Mouse (Mus musculus) testis, postnatal 14 days (tissue): ENCODE measurements at regions not wholly inside any gene's neighbourhood (a gene's known extent, or its start where the extent isn't known, plus 50 kb on each side); places are given as distances from the start of the nearest gene placed in this dataset.

Source experiments
- DNase-seq: peaks from one replicate; pipeline ENCODE4 v3.0.0; 2021; ENCODE audit warnings: low spot score

DNA sequence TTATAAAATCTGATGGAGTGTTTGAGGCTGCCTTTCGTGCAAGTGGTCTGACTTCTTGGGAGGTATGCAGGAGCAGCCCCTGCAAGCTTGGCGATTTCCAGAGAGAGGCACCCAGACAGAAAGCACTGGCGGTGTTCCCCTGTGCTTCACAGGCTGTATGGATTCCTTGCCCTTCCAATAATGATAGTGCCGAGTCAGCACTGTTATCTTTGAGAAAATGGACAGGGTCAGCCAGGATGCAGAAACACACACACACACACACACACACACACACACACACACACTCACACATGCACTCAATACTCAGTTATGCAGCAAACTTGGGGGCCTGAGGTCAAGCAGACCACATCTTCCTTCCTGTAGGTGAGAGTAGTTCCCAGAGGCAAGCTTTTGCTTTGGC is 305.7 kb downstream of the Gadd45g start:
- no peak for DNase-seq

DNA sequence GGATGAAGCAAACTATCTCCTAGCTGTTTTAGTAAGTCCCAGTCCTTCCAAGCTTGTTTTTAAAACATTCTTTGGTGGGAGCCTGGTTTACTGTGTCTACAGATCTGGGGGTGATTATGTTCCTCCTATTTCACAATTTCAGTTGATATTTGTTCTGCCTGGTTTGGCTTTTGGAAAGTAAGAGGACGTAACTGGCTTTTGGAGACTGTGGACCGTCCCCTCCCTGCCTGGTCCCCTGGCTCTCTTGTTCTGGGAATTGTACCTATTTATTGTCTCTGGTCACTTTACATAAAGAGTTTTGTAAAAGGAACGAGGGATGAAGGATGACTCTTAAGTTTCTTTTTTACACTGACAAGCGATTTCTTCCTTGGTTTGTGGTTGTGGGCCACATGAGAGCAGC is 306.6 kb downstream of the Gadd45g start:
- no peak for DNase-seq

DNA sequence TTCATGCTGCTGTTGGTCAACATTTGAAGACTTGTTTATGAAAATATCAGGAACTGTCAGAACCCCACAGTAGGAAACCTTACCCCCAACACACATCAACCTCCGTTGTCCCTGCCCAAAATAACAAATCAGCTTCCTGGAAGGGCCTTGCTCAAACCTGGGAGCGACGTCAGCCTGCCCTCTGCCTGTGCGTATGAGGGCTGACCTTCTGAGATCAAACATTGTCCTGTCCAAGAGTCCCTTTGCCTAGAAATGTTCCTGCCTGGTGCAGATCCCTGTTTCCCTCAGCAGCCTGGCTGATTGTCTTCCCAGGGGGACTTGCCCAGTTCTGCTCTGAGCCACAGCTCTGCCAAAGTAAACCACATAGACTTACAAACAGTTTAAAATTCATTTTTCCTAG is 307.1 kb downstream of the Gadd45g start:
- no peak for DNase-seq

DNA sequence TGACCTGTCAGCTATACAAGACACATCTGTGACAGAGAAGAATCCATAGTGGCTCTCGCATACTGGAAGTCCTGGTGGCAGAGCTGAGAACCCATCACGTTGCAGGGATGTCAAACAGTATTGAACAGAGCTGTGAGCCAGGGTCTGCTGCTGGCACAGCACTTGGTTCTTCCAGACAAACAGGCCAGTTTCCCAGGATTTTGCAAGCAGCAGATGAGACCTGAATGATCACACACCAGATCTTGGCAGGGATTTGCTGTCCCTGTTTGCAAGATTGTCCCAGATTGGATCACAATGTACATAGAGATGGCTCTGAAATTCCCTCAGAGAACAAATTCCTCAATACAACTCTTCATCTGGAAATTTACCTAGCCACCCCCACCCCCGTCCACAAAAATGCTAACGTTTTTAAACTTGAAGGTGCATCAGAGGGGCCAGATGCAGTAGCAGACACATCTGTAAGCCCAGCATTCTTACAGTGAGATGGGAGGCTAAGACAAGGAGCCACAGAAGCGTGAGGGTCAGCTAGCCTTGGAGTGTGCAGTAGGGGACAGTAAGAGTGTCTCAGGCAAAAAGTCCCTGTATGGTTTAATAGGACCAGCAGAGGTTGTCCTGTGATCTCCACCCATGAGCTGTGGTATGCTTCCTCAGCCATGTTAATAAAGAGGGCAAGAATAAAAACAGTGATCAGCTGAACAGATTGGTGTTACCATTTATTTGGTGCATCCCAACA is 307.8 kb downstream of the Gadd45g start:
- no peak for DNase-seq

DNA sequence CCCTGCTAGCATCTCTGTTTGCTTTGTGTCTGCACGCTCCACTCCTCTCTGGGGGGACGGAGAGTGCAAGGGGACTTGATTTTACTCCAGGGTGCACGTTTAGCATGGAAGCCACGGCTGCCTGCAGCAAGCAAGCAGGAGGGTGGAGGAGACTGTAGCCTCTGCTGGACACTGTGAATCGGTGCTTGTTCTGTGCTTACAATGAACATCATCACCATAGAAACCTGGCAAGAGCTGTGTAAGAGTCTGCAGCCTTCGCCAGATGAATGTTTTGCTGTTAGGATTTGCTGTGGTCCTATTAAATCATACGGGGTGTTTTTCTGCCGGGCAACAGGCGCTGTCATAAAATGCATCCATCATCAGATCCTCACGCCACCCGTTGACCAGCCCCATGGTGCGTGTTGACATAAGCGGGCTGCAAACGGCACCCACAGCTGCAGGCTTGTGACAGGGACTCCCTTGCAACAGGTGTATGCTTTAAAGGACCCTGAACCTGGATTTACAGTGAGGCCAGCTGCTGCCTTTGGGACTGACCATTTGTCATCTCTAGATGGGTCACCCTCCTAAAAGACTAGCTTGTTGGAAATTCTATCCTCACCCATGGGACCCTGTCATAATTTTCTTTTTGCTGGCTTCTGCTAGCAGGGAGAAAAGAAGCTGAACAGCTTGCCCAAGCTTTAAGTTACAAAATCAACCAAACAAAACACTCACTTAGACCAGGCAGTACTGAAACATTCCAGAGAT is 308.5 kb downstream of the Gadd45g start:
- no peak for DNase-seq

DNA sequence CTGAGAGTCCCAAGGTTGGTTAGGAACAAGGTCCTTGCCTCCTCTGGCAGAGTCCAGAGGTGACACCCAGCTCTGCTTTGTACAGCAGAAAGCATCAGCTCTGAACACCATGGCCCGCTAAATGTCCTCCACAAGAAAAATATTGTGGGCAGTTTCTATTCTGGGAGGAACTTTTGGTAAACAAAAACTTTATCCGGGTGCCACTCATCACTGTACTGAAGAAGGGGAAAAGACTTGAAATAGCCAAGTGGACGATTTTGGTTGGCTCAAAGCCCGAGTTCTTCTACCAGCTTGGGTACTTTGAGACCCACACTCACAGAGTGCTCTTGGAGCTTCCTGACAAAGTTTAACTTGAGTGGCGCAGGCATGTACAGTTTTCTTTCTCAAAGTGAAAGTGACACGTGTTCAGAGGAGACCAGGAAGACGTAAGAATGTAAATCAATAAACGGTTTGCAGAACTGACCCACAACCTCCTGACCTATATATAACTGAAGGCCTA is 309.2 kb downstream of the Gadd45g start:
- DNase-seq: no peak

DNA sequence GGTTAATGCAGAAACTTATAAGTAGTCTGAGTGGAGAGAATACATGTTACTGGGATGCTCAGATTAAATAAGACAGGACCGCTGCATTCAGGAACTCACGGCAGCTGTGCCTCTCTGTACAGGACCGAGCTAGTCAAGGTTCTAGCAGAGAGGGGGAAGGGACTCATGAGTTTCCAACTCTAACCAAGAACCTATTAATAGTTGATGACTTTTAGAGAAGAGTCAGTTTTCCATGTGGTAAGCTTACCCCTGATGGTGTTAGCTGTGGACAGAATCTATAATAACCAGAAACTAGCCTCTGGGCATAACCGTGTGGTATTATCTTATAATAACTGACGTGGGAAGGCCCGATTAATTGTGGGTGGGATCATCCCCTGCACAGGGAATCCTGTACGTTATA is 316.2 kb downstream of the Gadd45g start:
- DNase-seq: no peak

DNA sequence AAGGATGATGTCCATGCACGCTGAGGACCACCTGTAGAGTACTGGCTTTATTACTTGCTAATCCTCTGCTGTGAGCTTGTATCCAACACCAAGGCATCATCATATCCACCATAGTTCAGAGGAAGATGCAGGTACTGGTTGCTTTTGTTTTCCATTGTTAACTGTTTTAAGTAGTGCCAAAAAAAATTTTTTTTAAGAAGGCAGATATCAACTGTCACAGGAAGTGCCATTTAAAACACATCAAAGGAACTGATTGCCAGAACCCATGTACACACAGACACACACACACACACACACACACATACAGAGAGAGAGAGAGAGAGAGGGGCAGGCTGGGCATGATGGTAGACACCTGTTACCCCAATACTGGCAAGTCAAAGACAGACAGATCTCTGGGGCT is 319.1 kb downstream of the Gadd45g start:
- DNase-seq: no peak

DNA sequence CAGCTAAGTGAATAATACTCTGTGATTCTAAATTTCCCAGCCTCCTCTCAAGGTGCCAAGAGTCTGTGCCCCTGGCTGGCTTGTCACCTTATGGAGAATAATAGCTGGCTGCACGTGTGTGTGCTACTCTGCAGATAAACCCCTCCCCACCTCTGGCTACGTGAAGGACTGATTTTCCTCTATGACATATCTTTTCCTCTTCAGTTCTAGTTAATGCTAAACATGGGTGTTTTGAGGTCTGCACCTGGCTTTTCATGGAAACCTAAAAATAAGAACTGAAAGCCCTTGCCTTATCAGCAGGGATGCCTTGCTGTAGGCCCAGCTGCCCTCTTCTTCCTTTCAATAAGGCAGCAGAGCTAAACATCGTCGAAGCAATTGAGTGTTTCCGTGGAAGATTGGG is 321.5 kb downstream of the Gadd45g start:
- DNase-seq: no peak

DNA sequence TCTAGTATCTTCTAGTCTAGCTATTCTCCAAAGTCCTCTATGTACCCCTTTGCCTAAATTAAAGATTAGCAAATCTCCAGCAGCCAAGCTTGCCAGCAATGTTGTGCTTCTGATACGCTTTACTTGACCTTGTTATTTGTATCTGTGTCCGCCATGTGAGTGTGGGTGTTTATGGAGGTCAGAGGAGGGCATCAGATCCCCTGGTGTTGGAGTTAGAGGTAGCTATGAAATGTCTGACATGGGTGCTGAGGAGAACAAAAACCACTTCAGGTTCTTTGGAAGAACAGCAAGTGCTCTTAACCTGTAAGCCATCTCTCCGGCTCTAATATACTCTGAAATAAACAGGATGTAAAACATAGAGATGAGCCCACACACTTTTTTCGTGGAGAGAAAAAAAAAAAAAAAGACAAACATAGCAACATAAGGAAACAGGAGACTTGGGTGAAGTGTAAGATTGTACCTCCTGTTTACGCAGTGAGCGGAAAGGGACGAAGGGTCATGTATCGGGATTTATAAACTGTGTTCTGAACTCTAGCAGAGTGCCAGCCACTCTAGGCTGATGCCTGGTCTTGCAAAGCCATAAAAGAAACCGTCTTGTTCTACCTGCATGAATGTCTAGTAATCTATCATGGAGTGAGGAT is 326.3 kb downstream of the Gadd45g start:
- no peak for DNase-seq

DNA sequence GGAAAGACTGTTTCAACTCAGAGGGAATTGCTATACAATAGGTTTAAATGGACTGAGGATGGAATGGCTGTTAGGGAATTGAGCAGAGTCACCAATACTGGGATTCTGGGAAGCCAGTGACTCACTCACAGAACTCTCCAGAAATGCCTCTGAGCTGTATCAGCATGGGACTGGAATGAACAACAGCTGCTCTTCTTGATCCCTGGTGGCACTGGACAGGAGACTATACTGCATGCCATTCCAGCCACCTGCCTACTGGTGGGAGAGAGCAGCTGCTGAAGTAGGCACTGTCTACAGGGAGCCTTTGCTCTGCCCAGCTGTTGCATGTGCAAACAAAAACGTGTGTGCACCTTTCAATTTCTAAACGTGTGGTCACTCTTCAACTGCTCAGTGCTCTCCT is 329.2 kb downstream of the Gadd45g start:
- no peak for DNase-seq

DNA sequence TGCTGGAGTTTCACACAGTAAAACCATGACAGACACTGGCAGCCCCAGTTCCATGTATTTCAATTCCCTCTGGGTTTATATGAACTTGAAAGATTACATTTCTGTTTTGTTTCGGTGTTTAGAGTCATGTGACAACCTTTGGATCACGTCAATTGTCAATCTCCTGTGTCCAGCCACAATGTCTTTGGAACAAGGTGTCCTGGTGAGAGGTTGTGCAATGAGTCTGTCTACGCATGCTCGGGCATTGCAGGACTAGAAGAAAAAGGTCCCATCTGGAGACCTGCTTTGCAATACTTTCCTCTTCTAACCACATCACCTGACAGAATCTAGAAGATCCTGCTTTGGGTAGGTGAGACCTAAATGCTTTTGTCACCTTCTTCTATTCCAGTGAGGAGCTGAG is 333.5 kb downstream of the Gadd45g start:
- no peak for DNase-seq

DNA sequence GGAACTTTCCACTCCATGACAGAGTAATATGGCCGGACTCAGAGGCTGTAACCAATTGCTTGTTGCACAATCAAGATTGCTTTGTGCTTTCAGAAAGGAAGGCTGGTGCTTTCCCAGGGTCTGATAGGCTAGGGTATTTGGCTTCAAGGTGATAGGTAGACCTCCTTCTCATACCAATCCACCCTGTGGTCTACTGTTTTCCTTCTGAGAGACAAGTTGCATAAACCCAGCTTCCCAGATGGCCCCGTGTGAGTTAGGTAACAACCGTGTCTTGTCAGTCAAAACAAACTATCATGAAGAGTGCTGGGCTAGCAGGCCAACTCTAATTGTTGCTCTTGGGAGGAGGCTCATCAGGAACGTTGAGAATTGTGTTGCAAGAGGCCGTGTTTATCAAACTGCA is 337.2 kb downstream of the Gadd45g start:
- no peak for DNase-seq

DNA sequence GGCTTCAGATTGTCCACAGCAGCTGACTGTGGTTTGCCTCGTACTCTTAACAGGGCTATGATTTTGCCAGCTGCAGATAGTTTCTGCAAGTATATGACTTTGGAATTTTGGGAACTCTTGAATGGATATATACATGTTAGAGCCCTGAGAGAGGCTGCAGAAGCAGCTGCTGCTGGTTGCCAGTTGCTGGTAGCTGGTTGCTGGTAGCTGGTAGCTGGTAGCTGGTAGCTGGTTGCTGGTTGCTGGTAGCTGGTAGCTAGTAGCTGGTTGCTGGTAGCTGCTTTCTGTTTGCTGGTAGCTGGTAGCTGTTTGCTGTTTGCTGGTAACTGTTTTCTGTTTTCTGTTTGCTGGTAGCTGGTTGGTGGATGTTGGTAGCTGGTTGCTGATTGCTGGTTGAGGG is 339.1 kb downstream of the Gadd45g start:
- DNase-seq: no peak

DNA sequence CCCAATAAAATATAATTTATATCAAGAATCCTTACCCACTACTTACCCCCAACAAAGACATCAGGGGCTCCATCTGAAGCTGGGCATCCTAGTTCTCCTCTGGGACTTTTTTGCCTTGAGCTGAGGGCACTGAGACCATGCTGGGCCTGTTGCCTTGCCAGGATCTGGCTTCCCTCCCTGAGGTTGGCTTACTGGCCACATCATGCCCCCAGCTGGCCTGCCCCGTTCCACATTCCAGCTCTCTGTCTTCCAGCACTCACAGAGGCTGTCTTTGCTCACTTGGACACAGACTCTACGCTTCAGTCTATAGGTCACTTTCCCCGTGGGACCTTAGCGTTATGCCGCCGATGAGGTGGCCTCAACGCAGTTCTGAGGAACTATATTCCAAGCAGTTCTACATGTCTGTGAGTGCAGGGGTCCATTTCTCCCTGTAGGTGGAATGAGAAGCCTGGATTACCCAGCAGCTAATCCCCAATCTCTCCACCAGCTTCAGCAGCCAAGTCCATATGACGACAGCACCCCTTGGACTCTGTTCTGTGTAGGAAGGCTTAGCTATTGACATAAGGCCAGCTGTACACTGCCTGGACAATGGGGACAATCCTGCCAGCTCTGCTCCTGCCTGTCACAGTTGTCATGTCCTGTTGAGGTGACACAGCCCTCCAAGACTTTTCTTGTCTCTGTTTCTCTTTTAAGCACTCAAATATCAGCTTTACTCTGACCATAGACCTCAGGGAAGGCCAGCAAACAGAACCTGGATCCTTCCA is 341.5 kb downstream of the Gadd45g start:
- no peak for DNase-seq

DNA sequence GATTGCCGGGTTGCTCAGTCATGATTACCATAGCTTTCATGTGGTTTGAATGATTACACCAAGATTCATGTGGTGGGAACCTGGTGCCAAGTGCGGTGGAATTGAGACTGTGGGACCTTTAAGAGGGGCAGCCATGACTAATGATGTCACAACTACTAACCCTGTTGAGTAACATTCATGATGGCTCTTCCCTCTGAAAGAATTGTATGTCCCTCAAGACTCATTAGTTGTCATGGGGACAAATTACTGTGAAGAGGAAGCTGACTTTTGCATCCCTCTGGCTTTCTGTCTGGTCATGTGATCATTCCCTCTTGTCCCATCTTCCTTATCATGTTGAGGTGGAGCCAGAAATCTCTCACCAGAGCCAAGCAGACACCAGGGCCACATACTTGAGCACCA is 342.1 kb downstream of the Gadd45g start:
- no peak for DNase-seq

DNA sequence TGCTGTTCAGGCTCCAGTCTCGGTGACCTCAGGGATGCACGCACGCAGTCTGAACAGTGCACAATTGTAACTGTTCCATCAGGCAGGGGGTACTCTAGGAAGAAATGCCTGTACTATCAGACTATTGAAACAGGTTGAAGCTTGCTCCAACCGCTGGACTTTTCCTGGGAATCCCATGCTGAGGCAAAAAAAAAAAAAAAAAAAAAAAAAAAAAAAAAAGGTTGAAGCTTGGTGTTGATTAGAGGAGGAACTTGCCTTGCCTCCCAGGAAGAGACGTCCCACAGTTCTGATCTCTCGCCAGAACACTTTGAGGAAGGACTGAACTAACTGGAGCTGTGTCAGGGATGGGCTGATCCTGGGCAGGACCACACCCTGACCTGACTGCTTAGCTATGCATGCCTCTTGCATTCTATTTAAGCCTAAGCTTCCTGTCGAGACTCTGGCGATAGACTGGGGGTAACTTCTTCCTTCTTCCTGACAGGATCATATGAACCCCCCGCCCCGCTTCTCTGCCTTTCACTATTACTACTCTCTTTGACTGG is 341.6 kb downstream of the Diras2 start:
- DNase-seq: no peak

DNA sequence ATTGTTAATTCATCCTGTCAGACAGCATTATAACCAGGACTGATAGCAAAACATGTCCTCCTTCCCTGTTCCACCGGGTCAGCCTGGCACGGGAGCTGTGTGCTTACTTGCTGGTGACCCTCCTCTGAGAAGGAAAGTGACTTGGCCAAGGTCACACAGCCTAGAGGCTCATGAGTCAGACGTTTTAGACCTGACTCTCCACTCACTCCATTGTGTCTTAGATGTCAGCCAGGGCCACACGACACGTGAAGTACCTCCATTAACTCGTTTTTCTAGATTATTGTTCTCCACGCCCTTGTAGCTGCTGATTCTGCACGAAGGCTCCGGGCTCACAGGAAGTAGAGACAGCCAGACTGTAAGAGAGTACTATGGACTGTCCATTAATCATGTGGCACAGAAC is 340.8 kb downstream of the Diras2 start:
- no peak for DNase-seq

DNA sequence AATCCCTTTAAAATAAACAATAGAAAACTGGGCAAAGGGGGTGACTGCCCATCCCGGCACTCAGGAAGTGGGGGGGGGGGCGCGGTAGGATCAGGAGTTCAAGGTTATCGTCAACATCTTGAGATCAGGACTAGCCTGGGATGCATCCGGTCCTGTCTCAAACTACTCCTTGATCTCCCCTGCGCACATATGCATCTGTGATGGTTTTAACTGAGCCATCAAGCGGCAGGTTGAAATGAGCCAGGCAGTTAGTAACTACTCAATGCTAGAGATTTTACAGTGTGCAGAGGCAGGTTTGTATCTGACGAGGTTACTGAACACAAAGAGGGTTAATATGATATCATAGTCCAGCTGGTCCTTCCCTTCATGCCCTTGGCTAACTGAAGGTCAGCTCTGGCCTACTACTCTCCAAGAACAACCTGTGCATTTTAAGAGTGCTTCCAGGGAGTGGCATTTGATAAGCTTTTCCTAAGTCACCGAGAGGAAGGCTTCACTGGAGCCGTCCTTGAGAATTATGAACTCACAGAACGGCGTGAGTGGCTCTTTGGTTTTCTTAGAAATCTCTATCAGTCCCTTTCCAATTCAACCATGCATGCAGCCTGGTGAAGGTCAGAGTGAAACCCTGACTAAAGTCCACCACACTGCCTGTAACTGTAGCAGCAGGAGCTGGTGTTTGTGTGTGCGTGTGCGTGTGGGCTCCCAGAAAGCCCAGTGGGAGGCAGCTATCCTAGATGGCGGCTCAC is 340.1 kb downstream of the Diras2 start:
- DNase-seq: no peak

DNA sequence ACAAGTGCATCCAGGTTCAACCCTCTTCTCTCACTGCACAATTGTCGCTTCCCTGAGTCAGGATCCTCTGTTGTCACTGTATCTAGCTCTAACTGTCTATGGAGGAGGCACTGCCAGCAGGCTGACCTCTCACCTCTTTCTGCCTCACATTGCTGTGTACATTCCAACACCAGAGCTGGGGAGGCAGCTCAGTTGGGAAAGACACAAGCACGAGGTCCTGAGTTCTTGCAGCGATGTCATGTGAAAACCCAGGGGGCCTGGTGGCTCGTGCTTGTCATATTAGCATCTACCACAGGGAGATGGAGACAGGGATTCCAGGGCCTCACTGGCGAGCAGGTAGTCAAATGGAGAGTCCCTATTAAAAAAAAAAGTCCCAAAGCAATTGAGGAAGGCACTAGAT is 334.2 kb downstream of the Diras2 start:
- DNase-seq: no peak

DNA sequence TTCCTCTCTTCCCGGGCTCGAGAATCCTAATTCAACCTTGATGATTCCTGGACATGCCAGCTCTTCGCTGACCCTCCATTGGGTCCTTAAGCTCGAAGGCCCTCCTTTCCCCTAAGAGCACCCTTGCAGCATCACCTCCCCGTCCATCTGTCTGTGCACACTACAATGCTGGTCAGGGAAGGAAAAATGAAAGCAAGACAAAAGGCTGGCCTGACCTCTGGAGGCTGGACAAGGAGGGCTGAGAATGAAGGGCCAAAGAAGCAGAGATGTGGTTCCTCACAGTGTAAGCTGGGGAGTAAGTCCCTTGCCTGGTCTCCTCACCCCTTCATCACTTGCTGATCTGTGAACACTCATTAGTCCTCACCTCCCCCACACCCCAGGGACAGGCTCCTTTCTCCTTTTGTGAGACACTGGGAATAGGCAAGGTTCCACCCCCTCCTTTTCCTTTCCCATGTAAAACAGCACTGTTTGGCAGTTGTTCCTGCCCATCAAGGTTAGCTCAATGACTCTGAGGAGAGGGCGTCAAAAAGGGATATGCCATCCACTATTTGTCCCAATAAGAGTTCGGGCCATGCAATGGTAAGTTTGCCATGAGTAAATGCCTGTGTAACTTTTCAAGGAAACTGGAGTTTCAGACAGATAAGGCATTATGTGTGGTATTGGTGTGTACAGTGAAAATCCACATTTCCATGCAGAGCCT is 332.3 kb downstream of the Diras2 start:
- DNase-seq: no peak
